Mouse (Mus musculus) CH12F3 (cell line): ENCODE data around the gene Ttll11.

ENCODE experiments used
- in situ Hi-C: fragments of 300-500 bp; cut with MboI; formaldehyde crosslinking; loops from 2 replicates; pipeline ENCODE4 v1.14.3; 2020; ENCODE audit warnings: low sequenced_read_pairs

Ttll11 gene

DNA sequence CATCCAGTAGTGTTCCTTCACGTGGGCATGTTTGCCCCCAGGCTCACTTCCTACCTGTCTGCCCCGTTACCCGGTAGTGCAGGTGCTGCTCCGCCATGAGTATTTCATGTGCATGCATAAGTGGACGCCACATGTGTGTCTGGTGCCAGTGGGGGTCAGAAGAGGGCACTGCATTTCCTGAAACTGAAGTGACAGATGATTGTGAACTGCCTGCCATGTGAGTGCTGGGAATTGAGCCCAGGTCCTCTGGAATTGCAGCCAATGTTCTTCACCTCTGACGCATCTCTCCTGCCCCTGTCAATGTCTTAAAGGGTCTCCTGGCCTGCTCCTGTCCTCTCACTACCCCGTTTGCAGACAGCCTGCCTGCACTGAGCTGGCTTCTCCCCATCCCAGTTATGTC lies 277.7 kb downstream of the Ttll11 start:
- in situ Hi-C loops = no loop called here
